Mouse (Mus musculus) neural tube, embryonic 13.5 days (tissue): Measurements from ENCODE around the gene Gm21149. TPM values are rescaled to one million over a fixed set of nuclear protein-coding genes. Genes with fewer than 3 reads are reported as not detected.
"Not testable (repeated sequence)": the region's sequence is repeated elsewhere in the genome, so short reads cannot be mapped to it uniquely, and the experiment has no call there.

Experiments used
- ATAC-seq: fragments of 200-750 bp; cut with Nextera tagmentation; 2 replicates; pipeline ENCODE4 v1.8.0; 2017; ENCODE audit warnings: low read depth, mild to moderate bottlenecking, moderate TSS enrichment, moderate library complexity
- H3K27ac ChIP-seq: fragments of 300-500 bp; sonication (generic); replicated peaks from 2 replicates; pipeline ENCODE4 v1.5.1; 2015; ENCODE audit warnings: moderate library complexity, mild to moderate bottlenecking, inconsistent platforms
- H3K27me3 ChIP-seq: fragments of 300-500 bp; sonication (generic); 2 replicates; pipeline ENCODE4 v1.6.1; 2015; ENCODE audit warnings: mild to moderate bottlenecking, inconsistent platforms
- H3K36me3 ChIP-seq: fragments of 300-500 bp; sonication (generic); 2 replicates; pipeline ENCODE4 v1.6.1; 2015; ENCODE audit warnings: mild to moderate bottlenecking, inconsistent platforms
- H3K4me1 ChIP-seq: fragments of 300-500 bp; sonication (generic); replicated peaks from 2 replicates; pipeline ENCODE4 v1.6.1; 2015; ENCODE audit warnings: inconsistent platforms
- H3K4me2 ChIP-seq: fragments of 300-500 bp; sonication (generic); 2 replicates; pipeline ENCODE4 v1.6.1; 2015; ENCODE audit warnings: inconsistent platforms, mild to moderate bottlenecking, moderate library complexity
- H3K4me3 ChIP-seq: fragments of 300-500 bp; sonication (generic); 2 replicates; pipeline ENCODE4 v1.5.1; 2015; ENCODE audit warnings: mild to moderate bottlenecking, inconsistent platforms
- H3K9ac ChIP-seq: fragments of 300-500 bp; sonication (generic); 2 replicates; pipeline ENCODE4 v1.6.1; 2015; ENCODE audit warnings: moderate library complexity, mild to moderate bottlenecking, inconsistent platforms
- H3K9me3 ChIP-seq: fragments of 300-500 bp; sonication (generic); 2 replicates; pipeline ENCODE4 v1.6.1; 2016; ENCODE audit warnings: inconsistent platforms
- WGBS: fragments of 180-500 bp; shearing (Covaris S2); methylation state at CpG from one replicate; pipeline ENCODE4 v1.1.7; 2015; 5-methylcytosine and 5-hydroxymethylcytosine counted together
- polyA plus RNA-seq: library from polyadenylated mRNA; unstranded; fragments of >200 nt; fragmentation: Nextera tagmentation; extraction: Ambion mirVana; gene quantifications from 2 replicates; pipeline ENCODE4 v1.2.1, GENCODE M21; 2015

Gm21149 gene
- polyA plus RNA-seq, result not detected in 2 replicates

GRCm38 (mm10) chr5:15476423-15476822 is at the start of gene Gm21149:
TSS of gene Gm21149 (minus strand) at chr5:15476523.
- H3K27ac ChIP-seq, H3K9ac ChIP-seq, H3K4me3 ChIP-seq, H3K27me3 ChIP-seq, H3K36me3 ChIP-seq, H3K4me2 ChIP-seq, ATAC-seq, H3K4me1 ChIP-seq: not testable (repeated sequence)
- 60% methylated on average over 1 of the region's 1 CpGs for WGBS
- H3K9me3 ChIP-seq, result peaks cover 32% of the 10 kb centered on the region

GRCm38 (mm10) chr5:15522470-15522869 is 46.1 kb upstream of the Gm21149 start:
- H3K9me3 ChIP-seq, result peaks cover 15% of the 10 kb centered on the region

GRCm38 (mm10) chr5:15522028-15522427 is 45.7 kb upstream of the Gm21149 start:
- H3K9me3 ChIP-seq, result peaks cover 12% of the 10 kb centered on the region
- H3K4me3 ChIP-seq, H3K27me3 ChIP-seq, H3K4me1 ChIP-seq, ATAC-seq, H3K36me3 ChIP-seq, H3K27ac ChIP-seq, H3K9ac ChIP-seq, H3K4me2 ChIP-seq: not testable (repeated sequence)
- WGBS, result 38% methylated on average over 2 of the region's 2 CpGs

More at GRCm38 (mm10) chr5:15522470-15522869, 46.1 kb upstream of the Gm21149 start:
- H3K4me1 ChIP-seq, ATAC-seq, H3K4me3 ChIP-seq, H3K36me3 ChIP-seq, H3K9ac ChIP-seq, H3K27ac ChIP-seq, H3K27me3 ChIP-seq, H3K4me2 ChIP-seq: not testable (repeated sequence)

- H3K9ac ChIP-seq, H3K4me1 ChIP-seq, H3K27ac ChIP-seq, H3K4me3 ChIP-seq, H3K4me2 ChIP-seq, H3K36me3 ChIP-seq, ATAC-seq, H3K9me3 ChIP-seq, H3K27me3 ChIP-seq: not testable (repeated sequence)
- WGBS, result 21% methylated on average over 5 of the region's 5 CpGs
Measured at GRCm38 (mm10) chr5:15520418-15520817, 44.1 kb upstream of the Gm21149 start.

- not testable (repeated sequence) for H3K4me2 ChIP-seq, H3K27me3 ChIP-seq, ATAC-seq, H3K9ac ChIP-seq, H3K27ac ChIP-seq, H3K4me1 ChIP-seq, H3K36me3 ChIP-seq, H3K4me3 ChIP-seq
- H3K9me3 ChIP-seq, result peaks cover 13% of the 10 kb centered on the region
- 79% methylated on average over 2 of the region's 2 CpGs for WGBS
Measured at GRCm38 (mm10) chr5:15517150-15517549, 40.8 kb upstream of the Gm21149 start.

- not testable (repeated sequence) for H3K9ac ChIP-seq, H3K36me3 ChIP-seq, H3K4me1 ChIP-seq, H3K4me3 ChIP-seq, H3K27me3 ChIP-seq, ATAC-seq, H3K4me2 ChIP-seq, H3K27ac ChIP-seq
- H3K9me3 ChIP-seq, result peaks cover 40% of the 10 kb centered on the region
- WGBS, result 73% methylated on average over 3 of the region's 3 CpGs
Measured at GRCm38 (mm10) chr5:15512236-15512635, 35.9 kb upstream of the Gm21149 start.

- H3K9ac ChIP-seq, H3K4me1 ChIP-seq, ATAC-seq, H3K4me2 ChIP-seq, H3K4me3 ChIP-seq, H3K36me3 ChIP-seq, H3K27ac ChIP-seq, H3K27me3 ChIP-seq: not testable (repeated sequence)
- H3K9me3 ChIP-seq, result peaks cover 52% of the 10 kb centered on the region
- 82% methylated on average over 1 of the region's 1 CpGs for WGBS
Measured at GRCm38 (mm10) chr5:15509911-15510310, 33.6 kb upstream of the Gm21149 start.

- not testable (repeated sequence) for H3K4me2 ChIP-seq, ATAC-seq, H3K36me3 ChIP-seq, H3K27ac ChIP-seq, H3K4me1 ChIP-seq, H3K4me3 ChIP-seq, H3K27me3 ChIP-seq, H3K9ac ChIP-seq
- 72% methylated on average over 6 of the region's 6 CpGs for WGBS
- H3K9me3 ChIP-seq, result peaks cover 54% of the 10 kb centered on the region
Measured at GRCm38 (mm10) chr5:15508460-15509451, 32.4 kb upstream of the Gm21149 start.

- H3K9ac ChIP-seq, H3K36me3 ChIP-seq, H3K27ac ChIP-seq, H3K4me2 ChIP-seq, H3K4me1 ChIP-seq, H3K27me3 ChIP-seq, H3K4me3 ChIP-seq: not testable (repeated sequence)
- WGBS, result 64% methylated on average over 6 of the region's 6 CpGs
- peaks cover 56% of the 10 kb centered on the region for H3K9me3 ChIP-seq
- ATAC-seq, result peak; percentile 61; the same call in 1 of the 2 replicates
Measured at GRCm38 (mm10) chr5:15507757-15508459, 31.6 kb upstream of the Gm21149 start.

GRCm38 (mm10) chr5:15507309-15507619 is 30.9 kb upstream of the Gm21149 start:
- Histone ChIP-seq H3K4me3 (no peak overlapping the region), H3K27ac (no peak overlapping the region), H3K9ac (no peak overlapping the region), H3K27me3 (no peaks in the 10 kb centered on the region), H3K4me1 (no peaks in the 10 kb centered on the region), H3K36me3 (no peaks in the 10 kb centered on the region), H3K9me3 (peaks cover 57% of the 10 kb centered on the region), H3K4me2 (no peak overlapping the region)
- ATAC-seq, result no peak; the same call in 1 of the 2 replicates
- WGBS, result 71% methylated on average over 3 of the region's 3 CpGs

GRCm38 (mm10) chr5:15506575-15507308 is 30.4 kb upstream of the Gm21149 start:
- ATAC-seq, result no peak
- WGBS, result 47% methylated on average over 16 of the region's 16 CpGs
- H3K27ac ChIP-seq, result no peak overlapping the region
- no peaks in the 10 kb centered on the region for H3K27me3 ChIP-seq
- peak overlapping the region; percentile 21 for H3K4me2 ChIP-seq
- no peaks in the 10 kb centered on the region for H3K4me1 ChIP-seq
- no peaks in the 10 kb centered on the region for H3K36me3 ChIP-seq
- peaks cover 54% of the 10 kb centered on the region for H3K9me3 ChIP-seq
- H3K9ac ChIP-seq, result no peak overlapping the region
- no peak overlapping the region for H3K4me3 ChIP-seq
